Mouse (Mus musculus) thymus, postnatal 14 days (tissue): ENCODE measurements around the gene Arl6ip5.

ENCODE experiments used
- DNase-seq: peaks from one replicate; pipeline ENCODE4 v3.0.0; 2021

Arl6ip5 gene

GRCm38 (mm10) chr6:97275760-97276159 is 65.3 kb downstream of the Arl6ip5 start:
- DNase-seq: peak; percentile 36

- DNase-seq: no peak
Observed at GRCm38 (mm10) chr6:97276366-97276765, 65.9 kb downstream of the Arl6ip5 start.

- DNase-seq: peak; percentile 28
Observed at GRCm38 (mm10) chr6:97276890-97277497, 66.5 kb downstream of the Arl6ip5 start.

GRCm38 (mm10) chr6:97278014-97278787 is 67.7 kb downstream of the Arl6ip5 start:
- peak; percentile 81 for DNase-seq

- no peak for DNase-seq
Observed at GRCm38 (mm10) chr6:97278878-97279277, 68.4 kb downstream of the Arl6ip5 start.
